Mouse (Mus musculus): ENCODE results near the gene Rnf149.

DNA sequence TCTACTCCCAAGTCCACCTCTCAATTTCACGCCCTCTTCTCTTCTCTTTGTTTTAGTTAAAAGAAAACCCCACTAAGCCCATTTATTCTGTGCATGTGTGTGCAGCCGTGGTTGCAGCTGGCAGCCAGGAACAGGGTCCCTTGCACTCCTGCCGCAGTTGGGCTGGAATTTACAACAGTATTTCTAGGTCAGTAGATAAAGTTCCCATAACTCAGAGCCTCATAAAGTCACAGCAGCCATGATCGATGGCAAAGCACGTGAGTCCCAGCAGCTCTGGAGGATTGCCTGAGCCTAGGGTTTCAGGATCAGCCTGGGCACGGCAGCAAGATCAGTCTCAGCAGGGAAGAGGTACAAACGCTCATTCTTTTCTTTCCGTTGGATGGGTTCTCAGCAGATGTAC lies 41.3 kb upstream of the Rnf149 start:
- TF ChIP-seq CTCF (IDR thresholded peaks at IDR 0.05; ENCODE audit: low read depth, low read length) (no peak), EP300 (IDR thresholded peaks at IDR 0.05; ENCODE audit: insufficient read depth, low read depth, low read length) (no peak), POLR2A (IDR thresholded peaks at IDR 0.05; ENCODE audit: insufficient read depth, low read length) (no peak)
